Mouse (Mus musculus): ENCODE results near the gene Hvcn1.
"Not testable (repeated sequence)": the region's sequence is repeated elsewhere in the genome, so short reads cannot be mapped to it uniquely, and the experiment has no call there.

Gene Hvcn1

DNA sequence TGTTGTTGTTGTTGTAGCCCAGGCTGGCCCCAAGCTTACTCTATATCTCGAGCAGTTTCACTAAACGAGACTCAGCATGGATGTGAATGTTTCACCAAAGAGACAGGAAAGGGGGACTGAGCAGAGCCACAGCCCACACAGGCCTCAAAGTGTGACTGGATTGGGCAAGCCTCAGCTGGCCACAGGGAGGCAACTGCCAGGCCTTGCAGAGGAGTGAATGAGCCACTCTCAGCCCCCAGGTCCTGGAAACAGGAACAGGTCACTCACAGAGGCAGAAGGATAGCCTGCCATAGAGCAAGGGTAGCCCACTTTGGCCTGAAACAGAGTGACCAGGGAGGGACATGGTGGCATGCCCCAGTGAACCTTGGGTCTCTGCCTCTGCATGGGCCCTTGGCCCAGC lies 2.4 kb upstream of the Hvcn1 start:
- DNase-seq (ENCODE audit: low spot score) = no peak

GRCm38 (mm10) chr5:122208909-122209308 lies 2.3 kb downstream of the Hvcn1 start:
- DNase-seq (ENCODE audit: low spot score) = no peak

DNA sequence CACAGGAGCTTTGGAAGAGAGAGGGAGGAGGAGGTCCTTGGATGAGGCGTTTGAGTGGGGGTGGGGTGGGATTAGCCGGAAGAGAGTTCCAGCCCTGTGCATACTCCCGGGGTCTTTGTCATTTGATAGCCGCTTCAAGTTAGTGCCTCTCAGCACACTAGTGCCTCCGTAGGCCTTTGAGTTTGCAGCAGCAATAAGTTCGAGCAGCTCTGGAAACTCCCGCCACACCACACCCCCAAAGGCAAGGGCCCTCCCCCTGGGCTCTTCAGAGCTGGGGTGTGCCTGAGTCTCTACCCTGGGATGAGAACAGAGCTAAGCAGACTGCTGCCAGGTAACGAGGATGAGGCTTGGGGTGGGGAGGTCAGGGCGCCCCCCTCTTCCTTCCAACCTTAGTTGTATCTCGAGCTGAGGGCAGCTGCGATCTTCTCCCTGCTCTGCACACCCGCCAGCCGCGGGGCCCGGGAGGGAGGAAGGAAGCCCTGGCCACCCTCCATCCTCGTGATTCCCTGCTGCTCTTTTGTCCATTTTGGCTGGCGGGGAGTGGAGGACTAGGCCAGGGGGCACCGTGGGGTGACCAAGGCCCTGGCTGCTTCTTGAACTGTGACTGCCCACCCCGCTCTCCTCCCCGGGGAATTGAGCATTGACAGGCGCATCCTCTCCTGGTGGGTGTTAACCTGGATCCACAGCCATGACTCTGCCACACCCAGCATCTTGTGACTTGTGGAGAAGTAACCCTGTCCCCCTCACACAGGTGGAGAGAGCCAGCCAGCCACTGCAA lies 3.2 kb downstream of the Hvcn1 start:
- DNase-seq (ENCODE audit: low spot score) = peak; percentile 11

DNA sequence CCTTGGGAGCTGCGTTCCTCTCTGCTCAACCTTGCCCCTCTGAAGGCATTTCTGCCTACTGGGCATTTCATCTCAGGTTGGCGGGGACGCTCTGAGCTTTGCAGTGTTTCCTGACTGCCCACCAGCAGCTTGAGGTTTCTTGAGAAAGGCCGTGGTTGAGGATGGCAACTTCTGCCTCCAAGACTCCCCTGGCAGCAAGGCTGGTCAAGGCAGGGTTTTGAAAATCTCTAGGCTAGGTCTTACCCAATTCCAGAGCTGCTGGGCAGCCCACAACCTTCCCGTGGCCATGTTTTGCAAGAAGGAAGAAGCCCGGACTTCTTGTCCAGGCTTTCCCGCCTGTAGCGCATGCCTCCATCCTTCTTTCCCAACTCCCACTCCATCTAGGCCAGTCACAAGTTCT lies 4.3 kb downstream of the Hvcn1 start:
- DNase-seq (ENCODE audit: low spot score) = peak; percentile 10

DNA sequence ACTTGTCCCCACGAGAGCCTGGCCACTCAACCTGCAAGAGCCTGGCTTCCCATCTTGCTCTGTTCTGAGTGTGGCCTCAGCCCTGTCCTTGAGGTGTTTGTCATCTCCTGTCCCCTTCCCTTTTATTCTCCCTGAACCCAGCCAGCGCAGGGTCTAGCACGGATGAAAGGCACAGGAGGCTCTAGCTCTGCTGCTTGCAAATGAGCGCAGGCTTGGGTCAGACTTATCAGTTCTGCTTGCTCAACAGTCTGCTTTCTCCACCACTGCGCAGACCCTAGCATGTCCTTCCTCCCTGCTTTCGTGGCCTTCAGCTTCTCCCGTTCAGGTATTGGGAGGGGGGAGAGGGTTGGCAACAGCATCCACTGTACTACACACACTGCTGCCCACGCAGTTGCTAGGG lies 5.5 kb downstream of the Hvcn1 start:
- DNase-seq (ENCODE audit: low spot score) = no peak

DNA sequence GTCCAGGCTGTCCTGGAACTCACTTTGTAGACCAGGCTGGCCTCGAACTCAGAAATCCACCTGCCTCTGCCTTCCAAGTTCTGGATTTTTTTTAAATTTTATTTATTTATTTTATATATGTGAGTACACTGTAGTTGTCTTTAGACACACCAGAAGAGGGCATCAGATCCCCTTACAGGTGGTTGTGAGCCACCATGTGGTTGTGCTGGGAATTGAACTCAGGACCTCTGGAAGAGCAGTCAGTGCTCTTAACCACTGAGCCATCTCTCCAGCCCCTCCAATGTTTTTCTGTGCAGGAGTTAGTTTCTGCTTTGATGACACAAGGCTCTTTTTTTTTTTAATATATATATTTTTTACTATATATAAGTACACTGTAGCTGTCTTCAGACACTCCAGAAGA lies 6.2 kb downstream of the Hvcn1 start:
- DNase-seq (ENCODE audit: low spot score) = not testable (repeated sequence)

DNA sequence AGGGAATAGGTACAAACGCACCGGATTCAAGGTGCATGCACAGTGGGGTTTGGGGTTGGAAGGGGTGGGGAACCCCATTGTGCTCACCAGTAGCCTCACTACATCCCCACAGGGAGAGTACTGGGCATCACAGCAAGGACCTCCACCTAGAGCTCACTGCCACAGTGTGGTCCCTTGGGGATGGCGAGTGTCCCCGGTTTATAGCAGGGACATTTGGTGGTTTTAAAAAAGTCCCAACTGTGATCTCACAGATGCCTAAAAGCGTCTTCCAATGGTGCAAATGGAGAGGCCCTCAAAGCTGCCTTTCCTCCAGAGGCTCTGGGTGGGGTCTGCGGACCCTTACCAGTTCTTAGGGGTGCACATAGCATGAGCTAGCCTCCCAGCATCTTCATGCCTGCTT lies 7.3 kb downstream of the Hvcn1 start:
- DNase-seq (ENCODE audit: low spot score) = no peak

- no peak for DNase-seq (ENCODE audit: low spot score)
Observed at GRCm38 (mm10) chr5:122217636-122218035, 11.0 kb downstream of the Hvcn1 start.

GRCm38 (mm10) chr5:122218109-122218905 lies 11.7 kb downstream of the Hvcn1 start:
- DNase-seq (ENCODE audit: low spot score) = no peak

DNA sequence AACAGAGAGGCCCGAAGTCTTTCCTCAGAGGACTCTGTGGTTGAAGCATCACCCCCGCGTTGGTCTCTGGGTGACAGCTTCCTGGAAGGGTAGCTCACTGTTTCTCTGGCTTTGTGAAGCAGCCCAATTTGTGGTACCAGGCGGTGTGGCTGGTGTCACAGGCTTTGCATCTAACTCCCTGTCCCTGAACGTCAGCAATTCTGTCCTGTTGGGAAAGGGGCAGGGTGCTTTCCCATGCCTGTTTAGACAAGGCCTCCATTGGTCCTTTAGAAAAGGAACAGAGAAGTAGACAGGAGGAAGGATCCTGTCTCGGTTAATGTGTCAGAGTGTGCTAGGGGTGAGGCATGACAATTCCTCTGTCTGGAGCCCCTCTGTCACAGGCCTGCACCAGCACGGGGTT lies 12.3 kb downstream of the Hvcn1 start:
- DNase-seq (ENCODE audit: low spot score) = no peak

- DNase-seq (ENCODE audit: low spot score) = no peak
Observed at GRCm38 (mm10) chr5:122219655-122220629, 13.3 kb downstream of the Hvcn1 start.

DNA sequence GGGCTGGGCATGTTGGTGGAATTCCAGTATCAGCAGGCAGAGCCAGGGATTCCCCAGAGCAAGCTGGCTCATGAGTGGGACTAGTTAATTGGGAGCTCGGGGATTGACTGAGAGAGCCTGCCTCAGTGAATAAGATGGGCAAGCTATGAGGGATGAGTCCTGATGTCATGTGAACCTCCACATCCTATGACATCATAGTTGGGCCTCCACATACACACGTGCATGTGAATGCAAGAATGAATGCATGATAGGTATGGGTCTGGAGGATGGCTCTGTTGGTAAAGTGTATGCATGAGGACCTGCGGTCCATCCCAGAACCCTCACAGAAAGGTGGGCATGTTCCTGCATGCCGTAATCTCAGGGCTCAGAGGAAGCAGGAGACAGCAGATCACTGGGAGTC lies 14.5 kb downstream of the Hvcn1 start:
- DNase-seq (ENCODE audit: low spot score) = no peak

GRCm38 (mm10) chr5:122224291-122224690 lies 17.7 kb downstream of the Hvcn1 start:
- no peak for DNase-seq (ENCODE audit: low spot score)

DNA sequence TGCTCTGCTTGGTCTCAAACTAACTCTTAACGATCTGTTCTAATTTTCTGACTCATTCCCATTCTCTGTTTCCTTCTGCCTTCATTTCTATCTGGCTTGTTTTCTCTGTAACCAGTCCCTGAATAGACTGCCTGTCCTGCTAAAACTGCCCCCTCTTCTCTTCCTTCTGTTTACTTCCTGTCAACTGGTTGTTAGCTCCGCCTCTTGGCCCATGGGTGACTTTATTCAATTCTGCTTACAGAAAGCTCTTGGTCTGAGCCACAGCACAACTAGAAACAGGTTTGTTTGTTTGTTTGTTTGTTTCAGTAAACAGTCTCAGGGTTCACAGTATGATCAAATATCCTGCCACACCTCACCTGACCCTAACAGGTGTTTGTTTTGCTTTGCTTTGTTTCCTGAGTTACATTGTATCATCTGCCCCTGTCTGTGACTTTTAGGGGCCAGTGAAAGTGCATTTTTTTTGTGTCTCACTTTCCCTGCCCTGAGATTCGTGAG lies 21.7 kb downstream of the Hvcn1 start:
- no peak for DNase-seq (ENCODE audit: low spot score)

- no peak for DNase-seq (ENCODE audit: low spot score)
Observed at GRCm38 (mm10) chr5:122228772-122229171, 22.2 kb downstream of the Hvcn1 start.

- DNase-seq (ENCODE audit: low spot score) = no peak
Observed at GRCm38 (mm10) chr5:122230816-122231215, 24.2 kb downstream of the Hvcn1 start.

DNA sequence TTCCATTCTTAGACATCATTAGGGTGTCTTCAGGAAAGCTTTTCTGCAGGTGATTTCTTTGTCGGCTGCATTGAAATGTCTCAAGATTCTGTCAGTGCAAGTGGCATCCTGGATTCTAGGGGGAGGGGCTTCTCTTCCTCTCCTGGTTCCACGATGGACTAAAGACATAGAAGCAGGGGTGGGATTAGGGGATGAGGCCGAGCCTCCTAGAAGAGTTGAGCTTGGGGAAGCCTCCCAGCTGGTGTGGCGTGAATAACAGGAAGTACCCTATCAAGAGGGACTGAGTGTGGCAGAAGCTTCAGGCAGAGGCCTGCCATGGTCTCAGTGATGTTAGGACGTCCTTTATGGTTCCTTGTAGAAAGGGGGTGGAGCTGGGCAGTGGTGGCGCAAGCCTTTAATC lies 24.8 kb downstream of the Hvcn1 start:
- DNase-seq (ENCODE audit: low spot score) = no peak

DNA sequence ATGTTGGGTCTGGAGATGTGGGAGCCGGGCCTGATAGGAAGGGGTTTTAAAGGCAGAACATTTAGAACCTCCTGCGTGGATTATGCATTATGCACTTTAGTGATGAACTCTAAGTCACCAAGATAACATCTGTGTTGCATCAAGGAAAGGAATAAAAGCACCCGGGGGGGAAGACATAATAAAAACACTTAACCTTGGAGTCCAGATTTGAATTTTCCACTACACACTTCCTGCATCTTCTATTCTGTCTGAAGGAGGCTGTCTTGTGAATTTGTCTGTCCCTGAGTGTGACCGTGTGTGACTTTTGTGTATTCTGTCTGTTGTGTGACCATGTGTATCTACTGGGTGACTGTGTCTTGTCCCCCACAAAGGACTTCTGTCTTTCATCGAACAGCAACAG lies 25.4 kb downstream of the Hvcn1 start:
- no peak for DNase-seq (ENCODE audit: low spot score)

DNA sequence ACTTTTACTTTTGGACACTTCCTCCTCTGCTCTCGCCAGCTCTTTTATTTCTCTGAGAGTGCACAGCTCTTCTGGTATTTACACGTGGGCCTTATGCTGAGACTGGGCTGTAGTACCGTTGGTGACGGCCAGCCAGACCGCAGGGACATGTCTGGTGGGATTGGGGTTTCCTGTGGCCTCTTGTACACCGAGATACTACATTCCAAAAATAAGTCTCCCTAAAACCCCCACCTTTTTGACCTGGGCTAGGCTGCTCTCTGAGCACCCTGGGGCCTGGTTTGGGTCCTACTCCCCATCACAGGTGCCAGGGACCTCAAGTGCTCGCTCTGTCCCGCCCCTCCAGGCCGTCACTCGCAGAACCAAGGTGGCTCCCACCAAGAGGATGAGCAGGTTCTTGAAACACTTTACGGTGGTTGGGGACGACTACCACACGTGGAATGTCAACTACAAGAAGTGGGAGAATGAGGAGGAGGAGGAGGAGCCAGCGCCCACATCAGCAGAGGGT lies 26.5 kb downstream of the Hvcn1 start:
- no peak for DNase-seq (ENCODE audit: low spot score)

DNA sequence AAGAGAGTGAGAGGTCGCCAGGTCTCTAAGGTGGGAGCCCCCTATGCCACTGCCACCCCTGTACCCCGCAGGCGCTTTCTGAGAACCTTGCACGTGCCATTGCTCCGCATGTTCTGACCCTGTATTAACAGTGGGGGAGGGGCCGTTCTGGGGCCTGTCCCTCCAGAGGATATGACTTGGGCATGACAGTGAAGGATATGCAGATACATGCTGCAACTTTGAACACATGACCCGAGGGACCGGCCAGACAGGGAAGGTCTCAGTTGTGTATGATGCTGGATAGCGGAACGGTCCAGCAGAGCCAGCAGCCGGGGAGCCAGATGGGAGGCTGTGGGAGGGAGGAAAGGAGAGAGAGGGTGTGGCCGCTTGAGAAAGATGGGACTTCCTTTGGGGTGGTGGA lies 27.1 kb downstream of the Hvcn1 start:
- DNase-seq (ENCODE audit: low spot score) = no peak

DNA sequence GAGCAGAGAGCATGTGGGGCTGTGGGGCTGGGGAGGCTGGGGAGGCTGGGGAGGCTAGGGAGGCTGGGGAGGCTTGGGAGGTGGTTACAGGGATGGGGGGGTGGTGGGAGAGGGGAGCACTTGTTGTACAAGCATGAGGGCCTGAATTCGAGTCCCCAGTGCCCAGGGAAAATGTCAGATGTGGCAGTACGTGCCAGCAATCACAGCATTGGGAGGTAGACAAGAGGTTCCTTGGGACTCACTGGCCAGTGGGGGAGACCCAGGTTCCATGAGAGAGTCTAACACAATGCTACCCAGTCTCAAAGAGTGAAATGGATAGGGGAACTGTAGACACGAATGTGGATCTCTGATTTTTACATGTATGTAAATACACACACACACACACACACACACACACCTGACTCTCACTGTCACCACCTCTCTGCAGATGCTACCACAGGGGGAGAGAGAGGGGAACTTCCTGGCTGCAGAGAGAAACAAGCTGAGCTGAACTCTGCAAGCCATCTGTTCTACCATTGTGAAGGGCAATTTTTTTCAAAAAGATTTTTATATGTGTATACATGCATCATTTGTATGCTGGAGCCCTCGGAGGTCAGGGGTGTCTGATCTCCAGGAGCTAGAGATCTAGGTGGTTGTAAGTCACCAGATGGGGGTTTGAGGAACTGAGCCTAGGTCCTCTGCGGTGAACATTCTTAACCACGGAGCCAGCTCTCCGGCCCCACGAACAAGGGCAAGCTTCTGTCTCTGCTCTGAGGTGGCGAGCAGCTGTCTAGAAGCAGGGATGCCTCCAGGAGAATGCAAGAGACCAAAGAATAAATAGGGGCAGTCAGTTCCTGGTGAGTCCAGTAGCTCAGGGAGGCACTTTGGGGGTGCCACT lies 28.0 kb downstream of the Hvcn1 start:
- DNase-seq (ENCODE audit: low spot score) = no peak
